Mouse (Mus musculus): ENCODE measurements at regions not wholly inside any gene's neighbourhood (a gene's known extent, or its start where the extent isn't known, plus 50 kb on each side); places are given as distances from the start of the nearest gene placed in this dataset.

DNA sequence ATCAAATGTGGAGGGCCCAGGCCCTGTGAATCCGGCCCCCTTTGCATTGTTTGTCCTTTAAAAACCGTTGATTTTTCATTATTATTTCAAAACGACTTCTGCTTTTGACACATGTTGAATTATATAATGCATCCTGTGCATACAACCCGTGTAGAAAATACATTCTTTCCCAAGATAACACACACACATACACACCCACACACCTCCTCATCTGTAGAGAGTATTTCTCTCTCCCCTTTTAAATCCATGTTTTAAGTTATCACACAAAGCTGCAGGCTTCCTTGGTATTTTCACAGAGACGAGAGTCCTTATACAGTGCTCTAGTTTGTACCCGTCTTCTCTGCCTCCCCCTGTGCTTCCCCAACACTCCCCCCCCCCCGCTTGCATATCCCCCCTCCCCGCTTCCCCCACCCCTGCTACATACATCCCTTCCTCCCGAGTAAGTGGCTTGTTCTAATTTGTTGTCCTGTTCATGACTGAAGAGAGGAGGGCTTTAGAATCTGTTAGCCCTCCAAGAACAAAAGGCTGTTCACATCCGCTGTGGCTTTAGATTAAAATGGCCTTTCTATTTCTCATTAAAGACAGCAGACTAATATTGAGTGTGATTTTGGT lies 95.8 kb upstream of the Errfi1 start:
- Histone ChIP-seq H3K27me3 (ENCODE audit: control insufficient read depth, insufficient read depth, insufficient read length) (no peaks in the 10 kb centered on the region), H3K36me3 (ENCODE audit: control insufficient read depth, insufficient read depth) (no peaks in the 10 kb centered on the region), H3K4me3 (no peak overlapping the region), H3ac (ENCODE audit: control insufficient read depth, insufficient read length) (no peak overlapping the region), H3K4me2 (ENCODE audit: low read depth) (no peak overlapping the region), H3K79me2 (ENCODE audit: control insufficient read depth, insufficient read depth) (no peaks in the 10 kb centered on the region)
- no peak for TF ChIP-seq POLR2A (IDR thresholded peaks at IDR 0.05; ENCODE audit: insufficient read length, low read depth)
- TF ChIP-seq TCF12 (IDR thresholded peaks at IDR 0.05; ENCODE audit: insufficient read depth, poor library complexity, severe bottlenecking): no peak
- TF ChIP-seq CEBPB (IDR thresholded peaks at IDR 0.05; ENCODE audit: insufficient read depth, poor library complexity, severe bottlenecking): no peak
- TF ChIP-seq MYOD1 (IDR thresholded peaks at IDR 0.05; ENCODE audit: control insufficient read depth in 1 of 3, insufficient read length in 2 of 3, low read depth in 2 of 3): no peak
- no peak for TF ChIP-seq MAX (IDR thresholded peaks at IDR 0.05; ENCODE audit: low read depth)

DNA sequence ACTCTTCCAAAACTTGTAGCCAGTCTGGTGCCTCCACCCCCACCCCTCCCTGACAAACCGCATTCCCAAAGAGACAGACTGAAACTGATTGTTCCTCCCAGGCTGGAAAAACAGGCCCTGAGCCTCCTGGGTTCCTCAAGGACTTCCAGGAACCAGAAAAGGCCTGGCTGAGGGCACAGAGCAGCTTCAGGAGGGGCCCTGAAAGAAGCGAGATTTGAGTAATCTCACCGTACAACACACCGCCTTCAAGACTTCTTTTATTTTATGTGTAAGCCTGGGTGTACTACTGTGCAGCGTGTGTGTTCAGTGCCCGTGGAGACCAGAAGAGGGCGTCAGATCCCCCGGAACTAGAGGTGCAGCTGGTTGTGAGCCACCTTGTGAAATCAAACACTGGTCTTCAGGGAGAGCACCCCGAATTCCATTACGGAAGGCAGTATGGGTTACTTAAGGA lies 96.4 kb upstream of the Errfi1 start:
- H3ac ChIP-seq (ENCODE audit: control insufficient read depth, insufficient read length): no peak overlapping the region
- H3K36me3 ChIP-seq (ENCODE audit: control insufficient read depth, insufficient read depth): no peaks in the 10 kb centered on the region
- H3K4me2 ChIP-seq (ENCODE audit: low read depth): no peak overlapping the region
- H3K27me3 ChIP-seq (ENCODE audit: control insufficient read depth, insufficient read depth, insufficient read length): no peaks in the 10 kb centered on the region
- no peak for TF ChIP-seq MAX (IDR thresholded peaks at IDR 0.05; ENCODE audit: low read depth)
- no peak for TF ChIP-seq POLR2A (IDR thresholded peaks at IDR 0.05; ENCODE audit: insufficient read length, low read depth)
- TF ChIP-seq TCF3 (IDR thresholded peaks at IDR 0.05; ENCODE audit: insufficient read length, low read depth): no peak
- no peak for TF ChIP-seq SRF (IDR thresholded peaks at IDR 0.05; ENCODE audit: control insufficient read depth, insufficient read length, low read depth)
- no peak for TF ChIP-seq CEBPB (IDR thresholded peaks at IDR 0.05; ENCODE audit: insufficient read depth, poor library complexity, severe bottlenecking)
- TF ChIP-seq MYOG (IDR thresholded peaks at IDR 0.05; ENCODE audit: control insufficient read depth in 1 of 3, insufficient read depth in 1 of 3, insufficient read length in 2 of 3, low read depth in 2 of 3): no peak
- H3K4me3 ChIP-seq: no peak overlapping the region
- no peaks in the 10 kb centered on the region for H3K79me2 ChIP-seq (ENCODE audit: control insufficient read depth, insufficient read depth)

- Histone ChIP-seq H3ac (ENCODE audit: control insufficient read depth, insufficient read length) (no peak overlapping the region), H3K4me2 (ENCODE audit: low read depth) (no peak overlapping the region), H3K4me3 (no peak overlapping the region), H3K36me3 (ENCODE audit: control insufficient read depth, insufficient read depth) (no peaks in the 10 kb centered on the region), H3K27me3 (ENCODE audit: control insufficient read depth, insufficient read depth, insufficient read length) (no peaks in the 10 kb centered on the region), H3K79me2 (ENCODE audit: control insufficient read depth, insufficient read depth) (no peaks in the 10 kb centered on the region)
- no peak for TF ChIP-seq SRF (IDR thresholded peaks at IDR 0.05; ENCODE audit: control insufficient read depth, insufficient read length, low read depth)
- TF ChIP-seq MYOD1 (IDR thresholded peaks at IDR 0.05; ENCODE audit: control insufficient read depth in 1 of 3, insufficient read length in 2 of 3, low read depth in 2 of 3): no peak
- no peak for TF ChIP-seq TCF3 (IDR thresholded peaks at IDR 0.05; ENCODE audit: insufficient read length, low read depth)
- no peak for TF ChIP-seq USF1 (IDR thresholded peaks at IDR 0.05; ENCODE audit: low read depth)
- no peak for TF ChIP-seq POLR2AphosphoS2 (IDR thresholded peaks at IDR 0.05; ENCODE audit: insufficient read length, low read depth)
- no peak for TF ChIP-seq REST (IDR thresholded peaks at IDR 0.05; ENCODE audit: insufficient read depth, insufficient read length)
- TF ChIP-seq MYOG (IDR thresholded peaks at IDR 0.05; ENCODE audit: control insufficient read depth in 1 of 3, insufficient read depth in 1 of 3, insufficient read length in 2 of 3, low read depth in 2 of 3): no peak
- no peak for TF ChIP-seq E2F4 (IDR thresholded peaks at IDR 0.05; ENCODE audit: insufficient read depth)
- no peak for TF ChIP-seq TCF12 (IDR thresholded peaks at IDR 0.05; ENCODE audit: insufficient read depth, poor library complexity, severe bottlenecking)
- TF ChIP-seq CEBPB (IDR thresholded peaks at IDR 0.05; ENCODE audit: insufficient read depth, poor library complexity, severe bottlenecking): no peak
- no peak for TF ChIP-seq POLR2A (IDR thresholded peaks at IDR 0.05; ENCODE audit: insufficient read length, low read depth)
- no peak for TF ChIP-seq MAX (IDR thresholded peaks at IDR 0.05; ENCODE audit: low read depth)
These were observed 98.3 kb upstream of the Errfi1 start for GRCm38 (mm10) chr4:150755446-150755845.

GRCm38 (mm10) chr4:150752151-150752550 lies 100.2 kb upstream of the Slc45a1 start:
- Histone ChIP-seq H3ac (ENCODE audit: control insufficient read depth, insufficient read length) (no peak overlapping the region), H3K36me3 (ENCODE audit: control insufficient read depth, insufficient read depth) (no peaks in the 10 kb centered on the region), H3K4me2 (ENCODE audit: low read depth) (no peak overlapping the region), H3K4me3 (no peak overlapping the region), H3K27me3 (ENCODE audit: control insufficient read depth, insufficient read depth, insufficient read length) (no peaks in the 10 kb centered on the region), H3K79me2 (ENCODE audit: control insufficient read depth, insufficient read depth) (no peaks in the 10 kb centered on the region)
- TF ChIP-seq USF1 (IDR thresholded peaks at IDR 0.05; ENCODE audit: low read depth) (no peak), TCF3 (IDR thresholded peaks at IDR 0.05; ENCODE audit: insufficient read length, low read depth) (no peak)

DNA sequence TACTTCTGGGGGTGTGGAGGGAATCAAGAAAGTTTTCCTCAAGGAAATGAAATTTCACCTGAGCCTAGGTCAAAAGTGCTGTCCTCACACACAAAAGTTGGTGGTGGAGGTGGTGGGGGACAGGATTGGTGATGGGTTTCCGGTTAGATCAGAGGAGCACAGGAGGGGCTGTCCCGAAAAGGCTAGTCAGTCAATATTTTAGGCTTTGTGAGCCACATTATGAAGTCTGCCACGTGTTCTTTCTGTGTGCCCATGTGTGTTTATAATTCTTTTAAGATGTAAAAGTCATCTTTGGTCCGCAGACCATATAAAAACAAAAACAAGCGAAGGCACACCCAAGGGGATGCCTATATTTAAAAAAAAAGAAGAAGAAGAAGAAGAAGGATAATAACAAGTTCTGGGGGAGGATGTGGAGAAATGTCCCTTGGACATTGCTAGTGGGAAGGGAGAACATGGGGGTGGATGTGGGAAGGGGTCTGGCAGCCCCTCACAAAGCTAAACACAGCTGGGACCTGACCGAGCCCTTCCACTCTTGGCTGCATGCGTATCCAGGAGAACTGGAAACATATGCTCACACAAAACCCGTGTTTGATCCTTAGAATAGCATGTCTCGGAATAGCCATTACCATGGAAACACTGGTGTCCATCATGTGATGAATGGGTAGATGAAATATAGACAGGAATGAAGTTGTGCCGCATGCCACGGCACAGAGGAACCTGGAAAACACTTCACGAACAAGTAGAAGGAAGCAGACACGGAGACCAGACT lies 98.7 kb upstream of the Slc45a1 start:
- Histone ChIP-seq H3K27me3 (ENCODE audit: control insufficient read depth, insufficient read depth, insufficient read length) (no peaks in the 10 kb centered on the region), H3K4me2 (ENCODE audit: low read depth) (no peak overlapping the region), H3K79me2 (ENCODE audit: control insufficient read depth, insufficient read depth) (no peaks in the 10 kb centered on the region), H3K4me3 (no peak overlapping the region), H3K36me3 (ENCODE audit: control insufficient read depth, insufficient read depth) (no peaks in the 10 kb centered on the region), H3ac (ENCODE audit: control insufficient read depth, insufficient read length) (no peak overlapping the region)
- TF ChIP-seq E2F4 (IDR thresholded peaks at IDR 0.05; ENCODE audit: insufficient read depth): no peak
- no peak for TF ChIP-seq SRF (IDR thresholded peaks at IDR 0.05; ENCODE audit: control insufficient read depth, insufficient read length, low read depth)
- no peak for TF ChIP-seq REST (IDR thresholded peaks at IDR 0.05; ENCODE audit: insufficient read depth, insufficient read length)
- TF ChIP-seq USF1 (IDR thresholded peaks at IDR 0.05; ENCODE audit: low read depth): no peak
- no peak for TF ChIP-seq POLR2A (IDR thresholded peaks at IDR 0.05; ENCODE audit: insufficient read length, low read depth)
- no peak for TF ChIP-seq MYOD1 (IDR thresholded peaks at IDR 0.05; ENCODE audit: control insufficient read depth in 1 of 3, insufficient read length in 2 of 3, low read depth in 2 of 3)
- TF ChIP-seq TCF12 (IDR thresholded peaks at IDR 0.05; ENCODE audit: insufficient read depth, poor library complexity, severe bottlenecking): no peak
- TF ChIP-seq MAX (IDR thresholded peaks at IDR 0.05; ENCODE audit: low read depth): no peak
- TF ChIP-seq MYOG (IDR thresholded peaks at IDR 0.05; ENCODE audit: control insufficient read depth in 1 of 3, insufficient read depth in 1 of 3, insufficient read length in 2 of 3, low read depth in 2 of 3): no peak
- no peak for TF ChIP-seq TCF3 (IDR thresholded peaks at IDR 0.05; ENCODE audit: insufficient read length, low read depth)
- no peak for TF ChIP-seq POLR2AphosphoS2 (IDR thresholded peaks at IDR 0.05; ENCODE audit: insufficient read length, low read depth)

Data from myocyte (in vitro differentiated cells).